Mouse (Mus musculus): Measurements from ENCODE around the gene Gtf3c6.

DNA sequence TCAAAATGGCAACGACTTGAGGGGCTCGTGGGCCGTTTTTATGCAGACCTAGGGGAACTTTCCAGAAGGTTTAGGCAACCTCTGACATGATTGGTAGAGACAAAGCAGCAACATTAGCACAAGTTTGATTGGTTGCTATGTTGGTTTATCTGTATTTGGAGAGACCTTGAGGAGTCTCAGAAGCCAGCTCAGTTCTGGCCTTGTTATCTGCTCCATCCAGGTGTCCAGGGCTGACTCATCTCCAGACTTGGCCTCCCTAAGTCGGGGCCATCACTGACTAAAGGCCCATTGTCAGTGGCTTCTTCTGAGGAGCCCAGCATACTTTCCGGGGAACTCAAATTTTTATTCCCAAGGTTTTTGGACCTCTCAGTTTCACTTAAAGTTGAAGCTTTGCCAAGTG lies 16.0 kb upstream of the Gtf3c6 start:
- TF ChIP-seq EP300 (IDR thresholded peaks at IDR 0.05; ENCODE audit: low read depth) (no peak), CTCF (IDR thresholded peaks at IDR 0.05; ENCODE audit: low read depth) (no peak)

Data from heart, postnatal 0 days (tissue).